Mouse (Mus musculus) CH12.LX (cell line): ENCODE data around the gene Ddn. TPM values are rescaled to one million over a fixed set of nuclear protein-coding genes. Genes with fewer than 3 reads are reported as not detected.

Experiments
- DNase-seq: peaks from one replicate; pipeline ENCODE4 v3.0.0-alpha.2; 2013; ENCODE audit errors: extremely low read depth
- H3K27ac ChIP-seq: 2 replicates; pipeline ENCODE4 v1.5.1; 2012; ENCODE audit warnings: low read depth, mild to moderate bottlenecking, control low read depth, moderate library complexity; ENCODE audit not compliant: insufficient read depth
- H3K27me3 ChIP-seq: replicated peaks from 2 replicates; pipeline ENCODE3; 2012; ENCODE audit warnings: inconsistent platforms
- H3K36me3 ChIP-seq, 2 experiments: replicated peaks in 1 of 2; 2 replicates each; pipeline versions ENCODE3 to v1.6.1; 2012; ENCODE audit warnings: inconsistent platforms in 1 of 2, low read length in 1 of 2, mild to moderate bottlenecking in 1 of 2, mixed read lengths in 1 of 2, moderate library complexity in 1 of 2; ENCODE audit not compliant: control insufficient read depth in 1 of 2, insufficient read depth in 1 of 2
- H3K4me1 ChIP-seq, 2 experiments: 2 replicates each; pipeline ENCODE4 v1.6.1; 2012; ENCODE audit warnings: inconsistent platforms in 1 of 2, moderate library complexity in 1 of 2; ENCODE audit not compliant: insufficient read depth in 2 of 2, control insufficient read depth in 1 of 2
- H3K4me2 ChIP-seq: 2 replicates; pipeline ENCODE4 v1.6.1; 2012; ENCODE audit warnings: low read depth, mild to moderate bottlenecking, control low read depth; ENCODE audit not compliant: poor library complexity, insufficient read depth, severe bottlenecking
- H3K4me3 ChIP-seq, 3 experiments: fragments of 150-350 bp in 1 of 3; sonication (generic) in 1 of 3; replicated peaks in 1 of 3; 2 replicates each; pipeline versions ENCODE3 to v1.5.1; 2011 to 2012; ENCODE audit warnings: low read depth in 2 of 3, low read length in 2 of 3, mild to moderate bottlenecking in 2 of 3, moderate library complexity in 2 of 3, control low read depth in 1 of 3, improper control_type of control experiment in 1 of 3, inconsistent platforms in 1 of 3, mixed read lengths in 1 of 3; ENCODE audit not compliant: poor library complexity in 1 of 3
- H3K79me2 ChIP-seq: replicated peaks from 2 replicates; pipeline ENCODE4 v1.6.1; 2012; ENCODE audit warnings: mild to moderate bottlenecking, moderate library complexity; ENCODE audit not compliant: control insufficient read depth, poor library complexity, insufficient read depth, severe bottlenecking; ENCODE audit errors: extremely low read depth
- H3K9ac ChIP-seq: 2 replicates; pipeline ENCODE4 v1.6.1; 2012; ENCODE audit warnings: low read depth, mild to moderate bottlenecking, control low read depth, moderate library complexity; ENCODE audit not compliant: insufficient read depth
- H3K9me3 ChIP-seq: replicated peaks from 2 replicates; pipeline ENCODE3; 2012; ENCODE audit warnings: low read length, inconsistent platforms, mixed read lengths
- BHLHE40 ChIP-seq: IDR thresholded peaks from 2 replicates; pipeline ENCODE4 v1.6.1; 2011; ENCODE audit warnings: mild to moderate bottlenecking, low read depth, low read length, improper control_type of control experiment
- CHD1 ChIP-seq: IDR thresholded peaks from 2 replicates; pipeline ENCODE4 v1.6.1; 2012; ENCODE audit warnings: low read depth, low read length, improper control_type of control experiment, inconsistent platforms
- E2F4 ChIP-seq: IDR thresholded peaks from 2 replicates; pipeline ENCODE4 v1.6.1; 2011; ENCODE audit warnings: low read depth, low read length, improper control_type of control experiment; ENCODE audit not compliant: insufficient replicate concordance
- ELF1 ChIP-seq: IDR thresholded peaks from 2 replicates; pipeline ENCODE4 v1.6.1; 2014; ENCODE audit warnings: low read depth, mild to moderate bottlenecking, inconsistent platforms, low read length, improper control_type of control experiment
- EP300 ChIP-seq: IDR thresholded peaks from 2 replicates; pipeline ENCODE4 v1.6.1; 2011; ENCODE audit warnings: low read length, improper control_type of control experiment
- ETS1 ChIP-seq: conservative IDR thresholded peaks from 2 replicates; pipeline ENCODE4 v1.6.1; 2012; ENCODE audit warnings: low read depth, mild to moderate bottlenecking, inconsistent platforms, low read length, improper control_type of control experiment, moderate library complexity
- IRF4 ChIP-seq: IDR thresholded peaks from 2 replicates; pipeline ENCODE4 v1.6.1; 2014; ENCODE audit warnings: low read depth, mild to moderate bottlenecking, inconsistent platforms, low read length, improper control_type of control experiment
- KAT2A ChIP-seq: IDR thresholded peaks from 2 replicates; pipeline ENCODE4 v1.6.1; 2012; ENCODE audit warnings: low read length, improper control_type of control experiment, inconsistent platforms; ENCODE audit not compliant: insufficient replicate concordance
- MAX ChIP-seq: IDR thresholded peaks from 2 replicates; pipeline ENCODE4 v1.6.1; 2011; ENCODE audit warnings: low read length, improper control_type of control experiment
- MAZ ChIP-seq: IDR thresholded peaks from 2 replicates; pipeline ENCODE4 v1.6.1; 2012; ENCODE audit warnings: low read depth, mild to moderate bottlenecking, inconsistent platforms, low read length, improper control_type of control experiment, moderate library complexity
- MEF2A ChIP-seq: IDR thresholded peaks from 2 replicates; pipeline ENCODE4 v1.6.1; 2014; ENCODE audit warnings: low read depth, mild to moderate bottlenecking, inconsistent platforms, low read length, improper control_type of control experiment, borderline replicate concordance
- MXI1 ChIP-seq: IDR thresholded peaks from 2 replicates; pipeline ENCODE4 v1.6.1; 2011; ENCODE audit warnings: mild to moderate bottlenecking, low read depth, low read length, improper control_type of control experiment
- MYC ChIP-seq: IDR thresholded peaks from 2 replicates; pipeline ENCODE4 v1.6.1; 2011; ENCODE audit warnings: low read depth, mild to moderate bottlenecking, improper control_type of control experiment, low read length
- NELFE ChIP-seq: IDR thresholded peaks from 2 replicates; pipeline ENCODE4 v1.6.1; 2011; ENCODE audit warnings: low read depth, low read length, improper control_type of control experiment
- NRF1 ChIP-seq: IDR thresholded peaks from 2 replicates; pipeline ENCODE4 v1.6.1; 2014; ENCODE audit warnings: low read depth, mild to moderate bottlenecking, inconsistent platforms, low read length, improper control_type of control experiment, moderate library complexity
- POLR2A ChIP-seq: IDR thresholded peaks from 2 replicates; pipeline ENCODE4 v1.6.1; 2011; ENCODE audit warnings: low read depth, mild to moderate bottlenecking, improper control_type of control experiment, low read length
- RAD21 ChIP-seq: IDR thresholded peaks from 2 replicates; pipeline ENCODE4 v1.6.1; 2011; ENCODE audit warnings: low read depth, mild to moderate bottlenecking, low read length, improper control_type of control experiment, moderate library complexity
- SIN3A ChIP-seq: IDR thresholded peaks from 2 replicates; pipeline ENCODE4 v1.6.1; 2012; ENCODE audit warnings: low read length, improper control_type of control experiment, inconsistent platforms
- SMC3 ChIP-seq: IDR thresholded peaks from 2 replicates; pipeline ENCODE4 v1.6.1; 2011; ENCODE audit warnings: low read depth, low read length, improper control_type of control experiment
- TCF12 ChIP-seq: IDR thresholded peaks from 2 replicates; pipeline ENCODE4 v1.6.1; 2014; ENCODE audit warnings: low read depth, mild to moderate bottlenecking, inconsistent platforms, low read length, improper control_type of control experiment
- UBTF ChIP-seq: IDR thresholded peaks from 2 replicates; pipeline ENCODE4 v1.6.1; 2012; ENCODE audit warnings: low read depth, mild to moderate bottlenecking, inconsistent platforms, low read length, improper control_type of control experiment, moderate library complexity
- ZKSCAN1 ChIP-seq: IDR thresholded peaks from 2 replicates; pipeline ENCODE4 v1.6.1; 2012; ENCODE audit warnings: low read depth, inconsistent platforms, low read length, improper control_type of control experiment, borderline replicate concordance
- ZMIZ1 ChIP-seq: IDR thresholded peaks from 2 replicates; pipeline ENCODE4 v1.6.1; 2012; ENCODE audit warnings: low read depth, mild to moderate bottlenecking, inconsistent platforms, low read length, improper control_type of control experiment
- dilution Hi-C: fragments of 300-500 bp; cut with MboI; formaldehyde crosslinking; loops from 2 replicates; pipeline ENCODE4 v1.14.3; 2020; ENCODE audit warnings: low sequenced_read_pairs; ENCODE audit not compliant: extremely low pct_unique_long_range_greater_than_20kb, extremely low pct_ligation_motif_present
- in situ Hi-C: fragments of 300-500 bp; cut with MboI; formaldehyde crosslinking; loops from 3 replicates; pipeline ENCODE4 v1.14.3; 2019; ENCODE audit warnings: low sequenced_read_pairs, low pct_ligation_motif_present, low pct_unique_long_range_greater_than_20kb, mixed read lengths
- polyA plus RNA-seq: library from polyadenylated mRNA; unstranded; fragments of >175 nt; gene quantifications from 2 replicates; pipeline ENCODE4 v1.2.1, GENCODE M21; 2012; ENCODE audit warnings: low read depth; ENCODE audit not compliant: insufficient read length
- total RNA-seq, 2 experiments: library from RNA; depleted of rRNA; stranded (reverse); fragments of 300-350 nt in 1 of 2; fragments of >200 nt in 1 of 2; gene quantifications; 2 replicates each; pipeline ENCODE4 v1.2.3; 2012 to 2014

Gene Ddn
- total and polyA plus RNA-seq, 3 experiments, result 0.04 TPM; not detected in 2

DNA sequence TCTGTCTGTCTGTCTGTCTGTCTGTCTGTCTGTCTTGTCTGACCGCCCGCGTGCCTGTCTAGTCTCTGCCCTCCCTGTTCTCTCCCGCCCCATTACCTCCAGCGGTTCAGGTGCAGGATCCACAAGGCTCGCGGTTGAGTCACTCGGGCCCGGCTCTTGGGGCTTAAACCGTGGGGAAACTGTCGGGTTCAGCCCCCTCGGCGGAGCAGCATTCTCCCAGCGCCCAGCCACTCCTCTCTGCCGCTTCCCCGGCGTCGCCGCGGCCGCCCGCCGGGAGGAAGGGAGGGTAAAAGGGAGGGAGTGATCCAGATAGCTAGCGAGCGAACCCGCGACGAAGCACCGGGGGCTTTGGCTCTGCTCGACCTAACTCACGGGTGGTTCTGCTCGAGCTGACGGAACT is 31.5 kb downstream of the Ddn start, which contains the start of gene Wnt10b:
Gene Wnt10b (minus strand): TSS at position 389 of the 400 bp plus-strand sequence.
- peaks cover 2% of the 10 kb centered on the region for H3K27me3 ChIP-seq
- DNase-seq, result no peak
- peak within 1 kb of the TSS; percentile 83; the same call in 1 of the 2 replicates for H3K27ac ChIP-seq
- H3K4me1 ChIP-seq, result peaks cover 15 to 55% of the 10 kb centered on the region in 2 experiments
- in situ Hi-C loops (no loop called here), dilution Hi-C loops (no loop called here)
- TF ChIP-seq CHD1 (no peak), MYC (no peak), IRF4 (no peak), NELFE (no peak), MEF2A (no peak), ETS1 (no peak), UBTF (0 out of 2 replicates have a peak, but pooled peaks have one; percentile 55), ELF1 (no peak), MXI1 (peak; percentile 1; the same call in 1 of the 2 replicates), SIN3A (0 out of 2 replicates have a peak, but pooled peaks have one; percentile 49), SMC3 (no peak), POLR2A (no peak), RAD21 (no peak)
- H3K79me2 ChIP-seq, result no peaks in the 10 kb centered on the region
- H3K4me2 ChIP-seq, result peak within 1 kb of the TSS; percentile 45
- no peaks in the 10 kb centered on the region for H3K9me3 ChIP-seq
- H3K36me3 ChIP-seq, result peaks cover 3 to 16% of the 10 kb centered on the region in 2 experiments
- peak within 1 kb of the TSS; percentile 57 to 64 (median 62) for H3K4me3 ChIP-seq
- peak within 1 kb of the TSS; percentile 42; the same call in 1 of the 2 replicates for H3K9ac ChIP-seq

DNA sequence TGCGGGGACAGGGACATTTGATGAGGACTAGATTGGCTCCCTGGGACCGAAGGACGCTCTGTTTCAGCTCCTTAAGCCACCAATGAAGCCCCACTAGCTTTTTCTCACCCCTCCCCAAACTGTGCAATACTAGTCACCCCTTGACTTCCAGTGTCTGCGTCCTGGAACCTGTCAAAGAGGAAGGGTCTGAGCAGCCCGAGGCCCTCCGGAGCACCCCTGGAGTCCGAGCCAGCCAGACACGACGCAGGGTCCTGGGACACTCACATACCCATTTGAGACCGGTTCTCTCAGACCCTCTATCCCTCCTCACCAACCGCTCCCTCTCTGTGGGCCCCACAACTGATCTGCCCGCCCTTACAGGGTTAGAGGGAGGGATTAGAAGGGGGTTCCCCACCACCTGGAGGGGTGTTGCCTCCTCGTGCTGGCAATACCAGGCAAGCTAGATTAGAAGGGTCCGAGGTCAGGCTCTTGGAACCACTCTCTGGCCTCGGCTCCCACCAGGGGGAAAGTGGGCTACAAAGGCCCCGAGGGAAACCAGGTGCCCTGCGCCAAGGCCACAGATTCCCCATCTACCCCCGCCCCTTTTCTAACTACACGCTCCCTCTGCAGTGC is 32.2 kb downstream of the Ddn start:
- no peak for TF ChIP-seq E2F4
- 0 out of 2 replicates have a peak, but pooled peaks have one; percentile 35 for TF ChIP-seq TCF12
- peak; percentile 66; the same call in 1 of the 2 replicates for TF ChIP-seq SIN3A
- no peak for TF ChIP-seq KAT2A
- TF ChIP-seq NELFE, result peak; percentile 52
- 0 out of 2 replicates have a peak, but pooled peaks have one; percentile 14 for TF ChIP-seq NRF1
- TF ChIP-seq CHD1, result no peak
- TF ChIP-seq ZMIZ1, result peak; percentile 44; the same call in 1 of the 2 replicates
- TF ChIP-seq EP300, result no peak
- 0 out of 2 replicates have a peak, but pooled peaks have one; percentile 59 for TF ChIP-seq MAZ
- TF ChIP-seq BHLHE40, result peak; percentile 61
- peak; percentile 52 for TF ChIP-seq POLR2A
- TF ChIP-seq MAX, result peak; percentile 53; the same call in 1 of the 2 replicates
- no peak for TF ChIP-seq IRF4
- no peak for TF ChIP-seq ZKSCAN1
- 0 out of 2 replicates have a peak, but pooled peaks have one; percentile 14 for TF ChIP-seq ELF1
- peak; percentile 23; the same call in 1 of the 2 replicates for TF ChIP-seq MYC
- TF ChIP-seq SMC3, result no peak
- peak; percentile 54 for TF ChIP-seq ETS1
- Histone ChIP-seq H3K4me2 (peak overlapping the region; percentile 11), H3K27me3 (peaks cover 2% of the 10 kb centered on the region), H3K4me3 (peak overlapping the region; percentile 57 to 64 (median 62)), H3K4me1 (peaks cover 15 to 58% of the 10 kb centered on the region in 2 experiments), H3K27ac (peak overlapping the region; percentile 83; the same call in 1 of the 2 replicates), H3K9me3 (no peaks in the 10 kb centered on the region), H3K9ac (peak overlapping the region; percentile 42; the same call in 1 of the 2 replicates), H3K36me3 (peaks cover 9 to 22% of the 10 kb centered on the region in 2 experiments), H3K79me2 (no peaks in the 10 kb centered on the region)
- in situ Hi-C loops, result no loop called here
- DNase-seq, result peak; percentile 82
- dilution Hi-C loops, result no loop called here
